Mouse (Mus musculus): ENCODE results near the gene Acoxl. TPM values are rescaled to one million over a fixed set of nuclear protein-coding genes. Genes with fewer than 3 reads are reported as not detected.

Gene Acoxl
- polyA plus RNA-seq, 1 experiment from 2014 or later = 0.39 TPM

GRCm38 (mm10) chr2:127839425-127839824, 749 bp downstream of the Acoxl start:
- no peaks in the 10 kb centered on the region for H3K4me1 ChIP-seq (ENCODE audit: control insufficient read depth, insufficient read depth, low read length)
- no peaks in the 10 kb centered on the region for H3K36me3 ChIP-seq (replicated peaks; ENCODE audit: control insufficient read depth, insufficient read depth, low read depth, low read length)
- H3K4me3 ChIP-seq (ENCODE audit: low read depth, low read length) = no peak overlapping the region
- no peak overlapping the region for H3K27ac ChIP-seq (replicated peaks; ENCODE audit: low read depth, low read length)
- DNase-seq (ENCODE audit: low spot score) = no peak
- ATAC-seq (replicated peaks; ENCODE audit: insufficient number of reproducible peaks, low FRiP score, low TSS enrichment, low read depth) = no peak
- peaks cover 13% of the 10 kb centered on the region for H3K27me3 ChIP-seq (ENCODE audit: control insufficient read depth, insufficient read depth, low read length)
- no peak overlapping the region for H3K4me2 ChIP-seq (ENCODE audit: low read depth, low read length)
- 15% methylated on average over 11 of the region's 11 CpGs for WGBS
- no peak overlapping the region for H3K9ac ChIP-seq (replicated peaks; ENCODE audit: low read length)
- H3K9me3 ChIP-seq (replicated peaks; ENCODE audit: control insufficient read depth, low read length) = no peaks in the 10 kb centered on the region

DNA sequence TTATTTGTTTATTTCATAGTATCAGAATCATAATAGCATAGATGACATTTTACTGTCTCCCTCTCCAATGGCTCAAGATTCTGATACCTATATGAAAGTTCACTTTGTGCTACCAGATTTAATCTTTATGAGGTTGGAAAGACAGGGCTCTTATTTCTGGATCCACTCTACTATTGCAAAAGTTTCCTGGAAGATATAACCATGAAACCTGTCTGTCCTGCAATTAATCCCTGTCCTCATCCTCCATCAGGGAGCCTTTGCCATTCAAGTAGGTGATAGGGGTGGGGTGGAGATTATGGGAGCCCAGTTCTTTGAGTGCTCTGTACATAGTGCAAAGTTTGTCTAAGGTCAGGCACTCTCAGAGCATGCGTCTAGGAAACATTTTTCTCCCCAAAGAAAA, 2.7 kb downstream of the Acoxl start:
- 85% methylated on average over 1 of the region's 1 CpGs for WGBS
- Histone ChIP-seq H3K27me3 (ENCODE audit: control insufficient read depth, insufficient read depth, low read length) (peaks cover 13% of the 10 kb centered on the region), H3K9ac (replicated peaks; ENCODE audit: low read length) (no peak overlapping the region), H3K9me3 (replicated peaks; ENCODE audit: control insufficient read depth, low read length) (no peaks in the 10 kb centered on the region), H3K36me3 (replicated peaks; ENCODE audit: control insufficient read depth, insufficient read depth, low read depth, low read length) (no peaks in the 10 kb centered on the region), H3K27ac (replicated peaks; ENCODE audit: low read depth, low read length) (no peak overlapping the region), H3K4me1 (ENCODE audit: control insufficient read depth, insufficient read depth, low read length) (no peaks in the 10 kb centered on the region), H3K4me3 (ENCODE audit: low read depth, low read length) (no peak overlapping the region), H3K4me2 (ENCODE audit: low read depth, low read length) (no peak overlapping the region)
- ATAC-seq (replicated peaks; ENCODE audit: insufficient number of reproducible peaks, low FRiP score, low TSS enrichment, low read depth) (no peak), DNase-seq (ENCODE audit: low spot score) (no peak)

DNA sequence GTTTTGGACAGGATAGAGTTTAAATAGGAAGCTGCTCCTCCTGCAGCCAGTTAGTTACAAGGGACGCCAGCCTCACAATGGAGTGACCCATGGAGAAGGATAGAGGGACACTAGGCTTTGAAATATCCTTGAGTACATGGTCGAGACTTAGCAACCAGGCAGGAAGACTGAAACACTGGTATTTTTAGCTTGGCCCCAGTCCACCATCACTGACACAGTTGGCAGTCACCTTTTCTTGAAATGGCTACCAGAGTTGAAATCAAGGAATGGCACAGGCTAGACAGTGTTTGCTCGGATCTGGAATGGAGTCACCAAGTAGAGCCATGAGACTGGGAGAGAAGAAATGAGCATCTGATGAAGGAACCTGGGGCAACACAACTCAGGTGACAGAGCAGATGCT, 3.7 kb downstream of the Acoxl start:
- Histone ChIP-seq H3K27me3 (ENCODE audit: control insufficient read depth, insufficient read depth, low read length) (peaks cover 13% of the 10 kb centered on the region), H3K4me2 (ENCODE audit: low read depth, low read length) (no peak overlapping the region), H3K9ac (replicated peaks; ENCODE audit: low read length) (no peak overlapping the region), H3K4me1 (ENCODE audit: control insufficient read depth, insufficient read depth, low read length) (no peaks in the 10 kb centered on the region), H3K9me3 (replicated peaks; ENCODE audit: control insufficient read depth, low read length) (no peaks in the 10 kb centered on the region), H3K4me3 (ENCODE audit: low read depth, low read length) (no peak overlapping the region), H3K36me3 (replicated peaks; ENCODE audit: control insufficient read depth, insufficient read depth, low read depth, low read length) (no peaks in the 10 kb centered on the region), H3K27ac (replicated peaks; ENCODE audit: low read depth, low read length) (no peak overlapping the region)
- 81% methylated on average over 3 of the region's 3 CpGs for WGBS
- ATAC-seq (replicated peaks; ENCODE audit: insufficient number of reproducible peaks, low FRiP score, low TSS enrichment, low read depth) = no peak
- no peak for DNase-seq (ENCODE audit: low spot score)

DNA sequence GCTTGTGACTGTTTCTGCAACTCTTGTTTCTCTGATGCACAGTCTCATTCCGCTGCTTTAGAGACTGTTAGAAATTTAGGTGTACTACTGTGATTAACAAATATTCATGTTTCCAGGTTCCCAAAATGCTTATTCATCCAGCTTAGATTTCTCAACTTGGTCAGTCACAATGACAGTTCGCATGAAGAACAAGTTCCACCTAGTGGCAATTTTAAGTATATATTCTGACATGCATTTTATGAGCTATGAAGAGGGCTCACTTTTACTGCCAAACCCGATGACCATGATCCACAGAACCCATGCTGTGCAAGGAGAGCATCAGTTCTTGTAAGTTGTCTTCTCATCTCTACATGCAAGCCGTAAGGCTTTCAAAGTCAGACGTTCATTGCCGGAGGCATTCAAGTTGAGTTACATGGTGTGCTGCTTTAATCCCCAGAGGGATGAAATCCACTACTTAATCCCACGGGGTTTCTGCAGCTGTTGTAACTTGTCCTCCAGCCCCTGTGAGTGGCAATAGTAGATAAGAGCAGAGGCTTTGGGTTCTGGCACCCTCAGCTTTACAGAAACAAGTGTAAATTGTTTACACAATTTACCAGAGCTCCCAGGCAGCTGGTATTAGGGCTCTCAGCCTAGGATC, 6.8 kb downstream of the Acoxl start:
- H3K27me3 ChIP-seq (ENCODE audit: control insufficient read depth, insufficient read depth, low read length) = no peaks in the 10 kb centered on the region
- no peak overlapping the region for H3K4me2 ChIP-seq (ENCODE audit: low read depth, low read length)
- WGBS = 55% methylated on average over 7 of the region's 7 CpGs
- H3K27ac ChIP-seq (replicated peaks; ENCODE audit: low read depth, low read length) = no peak overlapping the region
- H3K9ac ChIP-seq (replicated peaks; ENCODE audit: low read length) = no peak overlapping the region
- H3K9me3 ChIP-seq (replicated peaks; ENCODE audit: control insufficient read depth, low read length) = no peaks in the 10 kb centered on the region
- no peak overlapping the region for H3K4me3 ChIP-seq (ENCODE audit: low read depth, low read length)
- DNase-seq (ENCODE audit: low spot score) = peak; percentile 36
- H3K36me3 ChIP-seq (replicated peaks; ENCODE audit: control insufficient read depth, insufficient read depth, low read depth, low read length) = no peaks in the 10 kb centered on the region
- no peak for ATAC-seq (replicated peaks; ENCODE audit: insufficient number of reproducible peaks, low FRiP score, low TSS enrichment, low read depth)
- no peaks in the 10 kb centered on the region for H3K4me1 ChIP-seq (ENCODE audit: control insufficient read depth, insufficient read depth, low read length)

DNA sequence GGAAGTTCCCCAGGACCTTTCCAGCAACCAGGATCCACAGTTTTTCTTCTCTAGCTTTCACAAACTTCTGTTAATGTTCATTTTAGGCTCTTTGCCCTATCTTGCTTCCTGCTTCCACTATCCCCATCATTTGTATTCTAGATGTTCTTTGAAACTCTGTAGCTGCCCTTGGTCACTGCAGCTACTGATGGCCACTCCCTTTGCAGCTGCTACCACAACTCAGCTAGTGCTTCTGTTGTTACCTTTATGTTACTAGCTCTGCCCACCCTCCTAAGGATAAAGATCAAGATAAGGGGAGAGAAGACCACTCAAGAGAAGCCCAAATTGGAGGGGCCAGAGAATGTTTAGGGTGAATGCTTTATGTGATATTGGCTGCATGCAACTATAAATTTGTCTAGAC, 7.3 kb downstream of the Acoxl start:
- Histone ChIP-seq H3K4me2 (ENCODE audit: low read depth, low read length) (no peak overlapping the region), H3K4me1 (ENCODE audit: control insufficient read depth, insufficient read depth, low read length) (no peaks in the 10 kb centered on the region), H3K27me3 (ENCODE audit: control insufficient read depth, insufficient read depth, low read length) (no peaks in the 10 kb centered on the region), H3K36me3 (replicated peaks; ENCODE audit: control insufficient read depth, insufficient read depth, low read depth, low read length) (no peaks in the 10 kb centered on the region), H3K27ac (replicated peaks; ENCODE audit: low read depth, low read length) (no peak overlapping the region), H3K4me3 (ENCODE audit: low read depth, low read length) (no peak overlapping the region), H3K9me3 (replicated peaks; ENCODE audit: control insufficient read depth, low read length) (no peaks in the 10 kb centered on the region), H3K9ac (replicated peaks; ENCODE audit: low read length) (no peak overlapping the region)
- ATAC-seq (replicated peaks; ENCODE audit: insufficient number of reproducible peaks, low FRiP score, low TSS enrichment, low read depth) (no peak), DNase-seq (ENCODE audit: low spot score) (no peak)

DNA sequence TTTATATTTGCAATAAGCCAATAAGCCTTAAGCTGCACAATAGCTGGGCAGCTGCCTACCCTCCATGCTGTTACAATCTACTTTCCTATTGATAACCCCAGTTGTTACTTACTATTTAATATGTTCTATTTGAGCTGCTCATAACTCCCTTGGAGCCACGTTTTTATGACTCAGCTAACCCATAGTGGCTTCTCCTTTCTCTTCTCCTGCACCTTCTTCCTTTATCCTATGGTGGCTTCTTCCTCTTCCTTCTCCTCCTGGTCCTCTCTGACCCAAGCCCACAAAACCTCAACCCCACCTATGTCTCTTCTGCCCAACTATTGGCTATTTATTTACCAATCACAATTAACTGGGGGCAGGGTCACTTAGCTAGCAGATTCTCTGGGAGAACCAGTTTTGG, 7.9 kb downstream of the Acoxl start:
- Histone ChIP-seq H3K27ac (replicated peaks; ENCODE audit: low read depth, low read length) (no peak overlapping the region), H3K4me2 (ENCODE audit: low read depth, low read length) (no peak overlapping the region), H3K36me3 (replicated peaks; ENCODE audit: control insufficient read depth, insufficient read depth, low read depth, low read length) (no peaks in the 10 kb centered on the region), H3K27me3 (ENCODE audit: control insufficient read depth, insufficient read depth, low read length) (no peaks in the 10 kb centered on the region), H3K9me3 (replicated peaks; ENCODE audit: control insufficient read depth, low read length) (no peaks in the 10 kb centered on the region), H3K9ac (replicated peaks; ENCODE audit: low read length) (no peak overlapping the region), H3K4me1 (ENCODE audit: control insufficient read depth, insufficient read depth, low read length) (no peaks in the 10 kb centered on the region), H3K4me3 (ENCODE audit: low read depth, low read length) (no peak overlapping the region)
- no peak for ATAC-seq (replicated peaks; ENCODE audit: insufficient number of reproducible peaks, low FRiP score, low TSS enrichment, low read depth)
- 35% methylated on average over 1 of the region's 1 CpGs for WGBS
- no peak for DNase-seq (ENCODE audit: low spot score)

DNA sequence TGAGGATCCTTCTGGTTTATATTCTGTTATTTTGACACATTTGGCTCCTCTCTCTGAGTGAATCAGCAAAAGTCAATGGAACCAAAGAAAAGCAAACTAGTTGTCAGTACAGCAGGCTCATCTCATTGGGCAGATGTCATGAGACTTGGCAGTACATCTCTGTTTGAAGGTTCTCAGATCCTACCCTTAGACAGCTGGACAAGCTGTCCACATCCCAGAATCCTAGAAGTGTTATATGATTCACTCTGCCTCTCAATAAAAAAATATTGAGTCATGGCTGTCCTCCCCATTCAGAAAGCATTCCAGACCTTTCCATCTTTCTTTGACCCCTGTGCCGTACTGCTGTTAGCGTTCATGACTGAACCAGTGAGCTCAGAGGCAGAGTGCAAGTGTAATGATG, 11.7 kb downstream of the Acoxl start:
- no peaks in the 10 kb centered on the region for H3K36me3 ChIP-seq (replicated peaks; ENCODE audit: control insufficient read depth, insufficient read depth, low read depth, low read length)
- no peak overlapping the region for H3K4me2 ChIP-seq (ENCODE audit: low read depth, low read length)
- no peak overlapping the region for H3K4me3 ChIP-seq (ENCODE audit: low read depth, low read length)
- ATAC-seq (replicated peaks; ENCODE audit: insufficient number of reproducible peaks, low FRiP score, low TSS enrichment, low read depth) (no peak), DNase-seq (ENCODE audit: low spot score) (no peak)
- no peak overlapping the region for H3K9ac ChIP-seq (replicated peaks; ENCODE audit: low read length)
- H3K4me1 ChIP-seq (ENCODE audit: control insufficient read depth, insufficient read depth, low read length) = no peaks in the 10 kb centered on the region
- H3K9me3 ChIP-seq (replicated peaks; ENCODE audit: control insufficient read depth, low read length) = no peaks in the 10 kb centered on the region
- no peaks in the 10 kb centered on the region for H3K27me3 ChIP-seq (ENCODE audit: control insufficient read depth, insufficient read depth, low read length)
- 90% methylated on average over 2 of the region's 2 CpGs for WGBS
- H3K27ac ChIP-seq (replicated peaks; ENCODE audit: low read depth, low read length) = no peak overlapping the region

GRCm38 (mm10) chr2:127854332-127854991, 15.8 kb downstream of the Acoxl start:
- no peak overlapping the region for H3K9ac ChIP-seq (replicated peaks; ENCODE audit: low read length)
- H3K4me1 ChIP-seq (ENCODE audit: control insufficient read depth, insufficient read depth, low read length) = no peaks in the 10 kb centered on the region
- H3K4me3 ChIP-seq (ENCODE audit: low read depth, low read length) = no peak overlapping the region
- no peak for DNase-seq (ENCODE audit: low spot score)
- H3K4me2 ChIP-seq (ENCODE audit: low read depth, low read length) = no peak overlapping the region
- 81% methylated on average over 4 of the region's 4 CpGs for WGBS
- no peaks in the 10 kb centered on the region for H3K9me3 ChIP-seq (replicated peaks; ENCODE audit: control insufficient read depth, low read length)
- H3K27ac ChIP-seq (replicated peaks; ENCODE audit: low read depth, low read length) = no peak overlapping the region
- no peak for ATAC-seq (replicated peaks; ENCODE audit: insufficient number of reproducible peaks, low FRiP score, low TSS enrichment, low read depth)
- no peaks in the 10 kb centered on the region for H3K27me3 ChIP-seq (ENCODE audit: control insufficient read depth, insufficient read depth, low read length)
- no peaks in the 10 kb centered on the region for H3K36me3 ChIP-seq (replicated peaks; ENCODE audit: control insufficient read depth, insufficient read depth, low read depth, low read length)
